Mouse (Mus musculus) layer of hippocampus, postnatal 25 days (tissue): ENCODE results near the gene Nme1. TPM values are rescaled to one million over a fixed set of nuclear protein-coding genes. Genes with fewer than 3 reads are reported as not detected.
"Not testable (repeated sequence)": the region's sequence is repeated elsewhere in the genome, so short reads cannot be mapped to it uniquely, and the experiment has no call there.

Experiments
- DNase-seq, 2 experiments: peaks; one replicate each; pipeline ENCODE4 v3.0.0; 2022; ENCODE audit warnings: mixed read lengths in 2 of 2, low spot score in 1 of 2; ENCODE audit errors: extremely low spot score in 1 of 2
- total RNA-seq, 2 experiments: library from RNA; stranded (reverse); gene quantifications; 2 replicates each; pipeline ENCODE4 v1.2.3; 2021

Nme1 gene
- total RNA-seq, 2 experiments from 2014 or later = 79.8 to 86.1 TPM

DNA sequence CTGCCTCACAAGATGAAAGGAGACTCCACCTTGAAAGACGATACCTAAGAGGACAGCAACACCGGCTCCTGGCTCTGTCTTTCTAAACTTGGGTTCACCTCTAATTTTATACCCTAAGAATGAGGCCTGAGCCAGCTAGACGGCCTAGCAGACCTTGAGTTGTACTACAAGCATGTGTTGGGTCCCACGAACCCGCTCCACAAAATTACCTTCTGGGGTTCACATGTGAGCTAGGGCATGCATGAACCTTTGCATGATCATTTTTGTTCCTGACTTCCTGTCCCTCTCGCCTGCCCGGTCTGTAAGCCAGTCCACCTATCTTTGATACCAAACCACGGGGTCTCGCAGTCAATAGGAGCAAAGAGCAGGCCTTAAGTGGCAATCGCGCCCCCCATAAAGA, 940 bp downstream of the Nme1 start:
- no peak for DNase-seq

- DNase-seq = no peak
Measured at GRCm38 (mm10) chr11:93965391-93965790, 2.9 kb downstream of the Nme1 start.

DNA sequence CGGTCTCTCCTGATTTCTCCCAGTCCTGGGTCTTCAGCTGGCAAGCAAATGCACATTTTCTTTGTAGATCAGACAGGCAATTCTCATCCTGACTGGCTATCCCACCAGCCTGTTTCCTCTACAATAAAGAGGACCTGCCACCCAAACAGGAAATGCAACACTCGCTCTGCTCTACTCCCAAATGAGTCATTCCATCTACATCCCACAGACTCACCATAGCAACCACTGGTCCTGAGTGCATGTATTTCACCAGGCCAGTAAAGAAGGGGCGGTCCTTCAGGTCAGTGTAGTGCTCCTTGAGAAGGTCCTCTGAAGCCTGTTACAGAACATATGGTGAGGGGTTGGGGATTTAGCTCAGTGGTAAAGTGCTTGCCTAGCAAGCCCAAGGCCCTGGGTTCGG, 5.3 kb downstream of the Nme1 start:
- no peak for DNase-seq

DNA sequence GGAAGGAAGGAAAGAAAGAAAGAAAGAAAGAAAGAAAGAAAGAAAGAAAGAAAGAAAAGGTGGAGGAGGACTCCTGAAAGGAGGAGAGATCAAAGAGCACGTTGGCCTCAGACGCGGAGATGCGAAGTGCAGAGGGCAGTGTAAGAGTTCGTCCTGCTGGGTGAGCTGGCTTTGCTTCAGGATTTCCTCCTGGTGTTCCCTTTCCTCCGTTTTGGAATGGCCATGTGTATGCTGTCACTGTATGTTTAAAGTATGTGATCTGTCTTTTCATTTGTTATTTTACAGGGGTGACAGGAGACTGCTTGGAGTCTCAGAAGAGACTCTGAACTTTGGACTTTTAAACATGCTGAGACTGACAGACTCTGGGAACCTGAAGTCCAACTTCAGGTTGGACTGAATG, 6.8 kb downstream of the Nme1 start:
- no peak for DNase-seq

DNA sequence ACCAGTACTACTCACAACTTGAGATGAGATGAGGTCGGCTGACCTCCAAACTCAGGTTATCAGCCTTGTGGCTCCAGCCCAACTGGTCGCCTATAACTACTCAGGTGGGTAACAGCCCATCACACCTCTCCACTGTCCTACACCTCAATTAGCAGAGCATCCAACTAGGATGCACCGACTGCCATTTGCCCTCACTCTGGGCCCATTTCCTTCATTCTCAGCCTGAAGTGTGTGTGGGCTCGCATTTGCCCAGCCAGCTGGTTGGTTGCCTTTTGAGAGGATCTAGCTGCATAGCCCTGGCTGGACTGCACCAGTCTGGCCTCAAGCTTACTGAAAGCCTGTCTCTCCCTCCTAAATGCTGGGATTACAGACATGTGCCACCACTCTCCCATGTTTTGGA, 10.6 kb downstream of the Nme1 start:
- no peak for DNase-seq

DNA sequence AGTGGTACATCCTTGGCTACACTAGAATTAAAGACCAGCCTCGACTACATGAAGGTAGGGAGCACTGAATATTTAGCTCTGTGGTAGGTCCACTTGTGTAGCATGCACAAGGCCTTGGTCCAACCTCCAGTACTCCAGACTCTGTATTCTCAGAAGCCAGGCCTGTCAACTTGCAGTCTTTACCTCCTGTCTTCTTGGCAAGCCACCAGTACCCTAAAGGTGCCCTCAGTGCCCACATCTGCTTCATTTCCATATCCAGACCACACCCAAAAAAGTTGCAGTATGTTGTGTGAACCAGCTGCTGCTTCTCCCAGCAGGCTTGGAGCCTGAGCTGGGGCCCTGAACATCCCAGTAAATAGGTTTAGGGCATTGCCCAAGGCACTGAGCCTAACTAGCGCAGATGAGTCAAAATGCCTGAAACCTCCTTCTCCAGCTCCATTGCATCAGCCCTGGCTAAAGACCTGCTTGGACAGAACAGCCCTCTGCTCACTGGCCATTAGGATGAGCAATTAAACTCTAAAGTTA, 11.2 kb downstream of the Nme1 start:
- DNase-seq = no peak

DNA sequence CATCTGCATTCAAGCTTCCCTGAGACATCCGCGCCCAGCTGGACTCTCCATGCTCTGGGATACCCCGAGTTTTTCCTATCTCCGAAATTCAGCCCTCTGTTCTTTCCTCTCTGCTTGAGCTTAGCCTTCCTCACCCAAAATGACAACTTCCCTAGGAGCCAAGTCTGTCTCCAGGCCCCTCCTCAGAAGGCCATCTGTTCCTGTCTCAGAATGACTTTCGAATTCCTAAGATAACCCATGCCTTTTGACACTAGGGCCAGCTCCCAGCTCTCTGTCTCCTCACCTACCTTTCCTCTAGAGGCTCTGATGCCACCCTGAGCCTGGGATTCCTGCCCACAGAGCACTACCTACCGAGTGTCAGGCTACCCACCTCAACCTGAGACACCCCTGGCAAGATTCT, 12.2 kb downstream of the Nme1 start, which contains the start of gene Nme2:
Gene Nme2, minus strand, starts transcription at position 101 of the 400 bp plus-strand sequence.
- DNase-seq = no peak

- DNase-seq = peak; percentile 75 to 79
Measured at GRCm38 (mm10) chr11:93955256-93956150, 12.8 kb downstream of the Nme1 start.

DNA sequence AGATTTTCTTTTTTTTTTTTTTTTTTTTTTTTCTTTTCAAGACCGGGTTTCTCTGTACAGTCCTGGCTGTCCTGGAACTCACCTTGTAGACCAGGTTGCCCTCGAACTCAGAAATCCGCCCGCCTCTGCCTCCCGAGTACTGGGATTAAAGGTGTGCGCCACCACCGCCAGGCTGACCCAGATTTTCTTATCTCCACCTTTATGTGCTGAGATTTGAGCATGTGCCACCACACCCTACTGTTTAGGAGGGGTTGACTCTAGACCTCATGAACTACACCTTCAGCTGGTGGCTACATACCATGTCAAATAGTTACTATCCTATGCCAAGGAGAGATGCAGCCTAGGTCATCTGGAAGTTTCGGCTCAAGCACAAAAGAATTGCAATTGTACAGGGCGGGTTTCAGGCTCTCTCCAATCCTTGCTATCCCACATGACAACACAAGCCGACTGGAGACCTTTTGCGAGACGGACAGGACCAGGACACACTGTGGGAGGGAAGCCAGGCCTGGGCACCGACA, 13.5 kb downstream of the Nme1 start:
- DNase-seq = no peak

- DNase-seq = no peak
Measured at GRCm38 (mm10) chr11:93952376-93952775, 15.9 kb downstream of the Nme1 start.

GRCm38 (mm10) chr11:93950045-93950444, 18.3 kb downstream of the Nme1 start:
- DNase-seq = no peak

GRCm38 (mm10) chr11:93948887-93949567, 19.3 kb downstream of the Nme1 start:
- no peak for DNase-seq

GRCm38 (mm10) chr11:93944986-93945385, 23.3 kb downstream of the Nme1 start:
- no peak for DNase-seq

DNA sequence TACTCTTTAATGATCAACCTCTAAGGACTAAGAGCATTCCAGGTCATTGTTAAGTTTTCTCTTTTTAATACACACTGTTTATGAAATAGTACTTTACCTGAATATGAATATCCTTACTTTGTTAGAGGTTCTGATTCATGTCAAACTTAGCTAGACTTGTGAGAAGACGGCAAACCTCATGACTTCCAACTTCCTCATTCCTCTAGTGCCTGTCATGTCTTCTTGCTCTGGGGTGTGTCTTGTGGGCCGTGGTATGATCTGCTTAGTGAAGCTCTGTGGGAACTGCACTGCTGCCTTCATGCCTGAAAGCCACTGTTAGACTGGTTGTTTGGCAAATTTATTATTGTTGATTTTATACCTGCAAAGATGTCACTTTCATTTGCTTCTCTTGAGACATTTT, 27.4 kb downstream of the Nme1 start:
- no peak for DNase-seq

GRCm38 (mm10) chr11:93929106-93929505, 39.2 kb downstream of the Nme1 start:
- DNase-seq = no peak

DNA sequence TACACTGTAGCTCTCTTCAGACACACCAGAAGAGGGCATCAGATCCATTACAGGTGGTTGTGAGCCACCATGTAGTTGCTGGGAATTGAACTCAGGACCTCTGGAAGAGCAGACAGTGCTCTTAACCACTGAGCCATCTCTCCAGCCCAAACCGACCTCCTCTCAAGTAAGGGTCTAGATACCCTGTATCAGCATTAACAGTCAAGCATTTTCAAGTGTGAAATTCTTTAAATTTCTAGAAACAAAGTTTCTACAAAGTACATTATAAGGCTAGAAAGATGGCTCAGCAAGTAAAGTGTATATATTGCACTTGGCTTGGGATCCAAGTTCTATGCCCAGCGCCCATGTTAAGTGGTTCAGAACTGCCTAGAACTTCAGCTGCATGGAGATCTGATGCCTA, 53.3 kb downstream of the Nme1 start:
- not testable (repeated sequence) for DNase-seq

DNA sequence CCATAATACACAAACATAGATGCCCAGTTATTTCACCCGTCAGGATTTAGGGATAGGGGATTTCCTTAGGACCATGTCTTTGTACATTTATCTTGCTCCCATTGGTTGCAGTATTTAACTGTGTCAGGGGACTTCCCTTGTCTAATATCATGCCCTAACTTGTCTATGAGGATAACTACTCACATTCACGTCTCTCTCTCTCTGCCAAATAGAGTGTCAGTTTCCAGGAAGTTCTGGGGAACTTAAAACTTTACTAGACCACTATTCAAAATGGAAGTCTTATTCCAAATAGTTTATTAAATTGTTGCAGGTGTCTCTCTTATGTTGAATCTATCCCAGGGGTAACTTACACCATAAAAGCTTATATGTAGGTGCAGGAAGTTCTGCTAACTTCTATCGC, 56.7 kb downstream of the Nme1 start:
- no peak for DNase-seq

DNA sequence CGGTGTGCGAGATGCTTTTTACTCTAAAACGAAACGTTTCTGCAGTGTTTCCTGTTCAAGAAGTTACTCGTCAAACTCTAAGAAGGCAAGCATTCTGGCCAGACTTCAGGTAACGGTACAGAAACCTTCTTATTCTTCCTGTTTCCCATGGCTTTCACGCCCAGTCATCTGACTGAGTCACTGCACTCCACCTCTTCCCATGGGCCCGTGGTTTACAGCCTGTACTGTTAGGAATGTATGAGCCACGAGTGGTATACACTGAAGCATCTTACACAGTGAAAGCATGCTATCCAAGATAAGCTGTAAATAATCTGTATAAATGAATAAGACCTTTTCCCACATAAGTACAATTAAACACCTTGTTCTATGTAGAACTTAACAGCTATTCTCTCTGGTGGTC, 59.5 kb downstream of the Nme1 start:
- DNase-seq = no peak

DNA sequence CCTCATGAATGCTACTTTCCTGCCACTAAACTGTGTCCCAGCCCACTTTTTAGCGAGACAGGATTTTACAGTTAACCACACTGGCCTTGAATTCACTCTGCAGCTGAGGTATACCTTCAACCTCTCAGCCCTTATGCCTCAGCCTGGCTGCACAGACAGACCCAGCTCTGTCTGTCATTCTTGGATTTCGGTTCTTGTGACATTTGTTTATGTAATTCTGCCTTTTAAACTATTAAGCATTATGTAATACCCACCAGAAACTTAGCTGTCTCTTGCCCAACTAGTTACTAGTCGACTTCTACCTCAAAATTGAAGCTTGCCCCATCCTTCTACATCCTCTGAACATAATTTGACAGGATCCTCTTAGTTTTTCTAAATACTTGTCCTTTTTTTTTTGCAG, 60.5 kb downstream of the Nme1 start:
- DNase-seq = no peak
